Comparison of ENCODE assay signal across 10 mouse cellular contexts in the genomic region with DNA sequence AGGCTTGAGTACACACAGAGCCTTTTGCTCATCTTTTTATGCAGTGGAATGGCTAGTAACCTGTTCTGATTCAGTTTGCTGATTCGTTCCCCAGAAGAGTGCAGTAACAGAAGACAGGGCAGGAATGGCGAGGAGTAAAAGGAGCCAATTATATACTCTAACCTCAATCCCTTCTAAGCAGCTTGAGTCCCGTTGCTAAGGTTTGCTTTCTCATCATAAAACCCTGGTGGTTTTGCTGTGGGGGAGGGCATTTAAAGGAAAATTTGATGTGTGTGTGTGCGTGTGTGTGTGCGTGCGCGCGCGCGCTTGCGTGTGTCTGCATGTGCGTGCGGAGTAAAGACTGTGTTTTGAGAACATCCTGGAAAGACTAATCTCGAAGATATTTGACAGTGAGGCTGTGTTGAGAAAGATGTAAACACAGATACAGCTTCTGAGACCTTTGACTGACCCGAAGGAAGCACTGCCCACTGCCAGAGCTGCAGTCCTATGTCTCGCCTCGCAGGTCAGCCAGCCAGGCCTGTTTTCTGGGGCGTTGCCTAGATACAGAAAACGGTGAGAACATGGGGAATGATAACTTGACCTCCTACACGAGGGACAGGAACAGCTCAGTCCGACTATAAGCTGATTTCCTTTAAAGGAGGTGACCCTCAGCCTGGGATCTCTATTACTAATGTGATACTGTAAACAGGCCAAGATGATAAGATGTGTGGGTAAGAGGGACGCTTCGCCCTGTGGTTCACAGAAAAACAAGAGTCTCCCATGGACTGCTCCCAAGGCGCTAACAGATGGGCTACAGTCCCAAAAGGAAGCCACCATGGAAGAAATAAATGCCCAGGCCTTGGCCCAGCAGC. TPM values are rescaled to one million over a fixed set of nuclear protein-coding genes. Genes with fewer than 3 reads are reported as not detected.
DNase-seq lines count a peak whose midpoint lies in the region; ATAC-seq and TF ChIP-seq lines count a peak whose summit lies in the region.
"Had no signal": no experiment of that assay in that cellular context is flagged by ENCODE, and none has a peak within 500 bp of the region (broad histone marks: within the 10 kb centered on the region; RNA-seq: fewer than 3 reads in every experiment).

No protein-coding gene starts in this region.

- H3K4me3 ChIP-seq in kidney, embryonic 14.5 days (ENCODE audit: low read length) = no peak overlapping the region
- H3K4me3 ChIP-seq in limb, embryonic 10.5 days = no peak overlapping the region
- no peak overlapping the region for H3K4me3 ChIP-seq in stomach, embryonic 16.5 days (replicated peaks; ENCODE audit: low read length)
- H3K4me3 ChIP-seq in thymus, adult 2 months (ENCODE audit: control insufficient read depth, insufficient read depth, low read length) = no peak overlapping the region
- H3K4me3 ChIP-seq: neural tube, embryonic 15.5 days had no signal

- no peak for TF ChIP-seq POLR2A in thymus, adult 2 months (IDR thresholded peaks at IDR 0.05; ENCODE audit: control insufficient read depth, extremely low read depth, insufficient read depth, low read length, poor library complexity)

- no peak overlapping the region for H3K27ac ChIP-seq in kidney, embryonic 14.5 days (ENCODE audit: low read depth, low read length)
- H3K27ac ChIP-seq in limb, embryonic 10.5 days = no peak overlapping the region
- H3K27ac ChIP-seq in stomach, embryonic 16.5 days (ENCODE audit: low read length) = peak overlapping the region; percentile 86
- no peak overlapping the region for H3K27ac ChIP-seq in thymus, adult 2 months (ENCODE audit: control insufficient read depth, insufficient read depth, low read length)
- H3K27ac ChIP-seq: liver, embryonic 14.5 days; neural tube, embryonic 15.5 days had no signal

- no peaks in the 10 kb centered on the region for H3K27me3 ChIP-seq in kidney, embryonic 14.5 days (ENCODE audit: control insufficient read depth, insufficient read depth, low read length)
- H3K27me3 ChIP-seq in limb, embryonic 10.5 days (ENCODE audit: low read depth, poor library complexity, severe bottlenecking) = no peaks in the 10 kb centered on the region
- H3K27me3 ChIP-seq in stomach, embryonic 16.5 days (ENCODE audit: control insufficient read depth, insufficient read depth, low read length) = no peaks in the 10 kb centered on the region
- no peaks in the 10 kb centered on the region for H3K27me3 ChIP-seq in thymus, adult 2 months (ENCODE audit: control insufficient read depth, insufficient read depth, low read length)
- H3K27me3 ChIP-seq: neural tube, embryonic 15.5 days had no signal

- H3K36me3 ChIP-seq in kidney, embryonic 14.5 days (ENCODE audit: control insufficient read depth, insufficient read depth, low read length) = no peaks in the 10 kb centered on the region
- no peaks in the 10 kb centered on the region for H3K36me3 ChIP-seq in limb, embryonic 10.5 days
- no peaks in the 10 kb centered on the region for H3K36me3 ChIP-seq in stomach, embryonic 16.5 days (ENCODE audit: control insufficient read depth, insufficient read depth, low read length)
- H3K36me3 ChIP-seq in thymus, adult 2 months (ENCODE audit: control insufficient read depth, insufficient read depth, low read length) = no peaks in the 10 kb centered on the region
- H3K36me3 ChIP-seq: neural tube, embryonic 15.5 days had no signal

- H3K9me3 ChIP-seq in kidney, embryonic 14.5 days (ENCODE audit: control insufficient read depth, low read length) = no peaks in the 10 kb centered on the region
- H3K9me3 ChIP-seq in limb, embryonic 10.5 days (replicated peaks) = no peaks in the 10 kb centered on the region
- H3K9me3 ChIP-seq in stomach, embryonic 16.5 days (replicated peaks; ENCODE audit: control insufficient read depth, low read length) = no peaks in the 10 kb centered on the region
- H3K9me3 ChIP-seq: neural tube, embryonic 15.5 days had no signal

- ATAC-seq in kidney, embryonic 14.5 days (ENCODE audit: low FRiP score, low TSS enrichment) = no peak
- peak; percentile 70; the same call in 1 of the 2 replicates for ATAC-seq in stomach, embryonic 16.5 days (ENCODE audit: insufficient read depth, low FRiP score)

- no peak overlapping the region for H3K4me2 ChIP-seq in kidney, embryonic 14.5 days (replicated peaks; ENCODE audit: low read depth, low read length)
- no peak overlapping the region for H3K4me2 ChIP-seq in stomach, embryonic 16.5 days (ENCODE audit: low read depth, low read length)
- H3K4me2 ChIP-seq: neural tube, embryonic 15.5 days had no signal

- no peak for TF ChIP-seq CTCF in thymus, adult 2 months (IDR thresholded peaks at IDR 0.05; ENCODE audit: borderline replicate concordance, control insufficient read depth, extremely low read depth, insufficient read depth, low read length, poor library complexity)

- DNase-seq in kidney, postnatal 14 days = peak; percentile 19
- peak; percentile 55 for DNase-seq in fibroblast of lung, adult 2 months (ENCODE audit: low read depth)
- peak; percentile 30 for DNase-seq in limb, embryonic 10.5 days (ENCODE audit: low spot score)
- no peak for DNase-seq in left cerebral cortex, adult 18-20 months (ENCODE audit: low spot score in 2 of 2)
- DNase-seq in thymus, adult 2 months = no peak
- DNase-seq in cerebellum, adult 11 months = no peak

- WGBS in kidney, embryonic 14.5 days = 59% methylated on average over 24 of the region's 24 CpGs
- 74% methylated on average over 24 of the region's 24 CpGs for WGBS in limb, embryonic 10.5 days
- WGBS in stomach, embryonic 16.5 days = 42% methylated on average over 24 of the region's 24 CpGs
- 87% methylated on average over 24 of the region's 24 CpGs for WGBS in thymus, adult 2 months

- H3K4me1 ChIP-seq in kidney, embryonic 14.5 days (ENCODE audit: control insufficient read depth, insufficient read depth, low read length) = 0 out of 2 replicates have a peak, but pooled peaks cover 7% of the 10 kb centered on the region
- H3K4me1 ChIP-seq in limb, embryonic 10.5 days = 0 out of 2 replicates have a peak, but pooled peaks cover 2% of the 10 kb centered on the region
- H3K4me1 ChIP-seq in stomach, embryonic 16.5 days (ENCODE audit: control insufficient read depth, insufficient read depth, low read length) = peaks cover 16% of the 10 kb centered on the region
- H3K4me1 ChIP-seq in thymus, adult 2 months (replicated peaks; ENCODE audit: control insufficient read depth, insufficient read depth, low read length) = no peaks in the 10 kb centered on the region

- H3K9ac ChIP-seq in kidney, embryonic 14.5 days (ENCODE audit: low read depth, low read length) = no peak overlapping the region
- H3K9ac ChIP-seq in stomach, embryonic 16.5 days (ENCODE audit: low read length) = no peak overlapping the region
- H3K9ac ChIP-seq: liver, embryonic 14.5 days; neural tube, embryonic 15.5 days had no signal

RNA-seq across cellular contexts. Expression of a gene that starts 39.5 kb away (rescaled TPM):
- polyA plus RNA-seq in kidney, embryonic 14.5 days (2014; fragmentation: Nextera tagmentation; extraction: Ambion mirVana) = 14.5 and 17.1 TPM in 2 replicates
- 0.89 and 1.8 TPM in 2 replicates for polyA plus RNA-seq in limb, embryonic 10.5 days (2016; fragmentation: Nextera tagmentation; extraction: Ambion mirVana)
- 22.5 and 23.3 TPM in 2 replicates for polyA plus RNA-seq in stomach, embryonic 16.5 days (2015; fragmentation: Nextera tagmentation; extraction: Ambion mirVana)
- 1 to 10 TPM; 5.3 TPM for total RNA-seq in left cerebral cortex, adult 18-20 months (2021)
- 6.4 and 8.1 TPM in 2 replicates for polyA plus RNA-seq in thymus, adult 2 months (2012; rRNA removed)

RNA-seq across cellular contexts. Expression of a gene that starts 50.9 kb away (rescaled TPM):
- polyA plus RNA-seq in kidney, embryonic 14.5 days (2014; fragmentation: Nextera tagmentation; extraction: Ambion mirVana) = 28.1 and 33.0 TPM in 2 replicates
- polyA plus RNA-seq in limb, embryonic 10.5 days (2016; fragmentation: Nextera tagmentation; extraction: Ambion mirVana) = 27.3 and 33.1 TPM in 2 replicates
- 23.0 and 25.7 TPM in 2 replicates for polyA plus RNA-seq in stomach, embryonic 16.5 days (2015; fragmentation: Nextera tagmentation; extraction: Ambion mirVana)
- not detected for total RNA-seq in left cerebral cortex, adult 18-20 months (2021)
- 8.4 and 10.4 TPM in 2 replicates for polyA plus RNA-seq in thymus, adult 2 months (2012; rRNA removed)

Comparison
In these comparisons a context has a peak if more than half of its experiments do, and no peak if none do; other contexts are left out.
1. DNase-seq: peak in kidney, postnatal 14 days (single experiment), fibroblast of lung, adult 2 months (single experiment) and limb, embryonic 10.5 days (single experiment); none in left cerebral cortex, adult 18-20 months (0 of 2), thymus, adult 2 months (single experiment) and cerebellum, adult 11 months (single experiment).